Mouse (Mus musculus) cerebellum, adult 2 months (tissue): ENCODE measurements around the gene Zmynd15.

Source experiments
- CTCF ChIP-seq: fragments of 200-500 bp; IDR thresholded peaks from 2 replicates; pipeline ENCODE4 v1.5.1; 2011; ENCODE audit warnings: low read depth, mild to moderate bottlenecking, control low read depth, low read length, moderate library complexity, borderline replicate concordance; ENCODE audit not compliant: insufficient read depth
- POLR2A ChIP-seq: fragments of 200-500 bp; IDR thresholded peaks from 2 replicates; pipeline ENCODE4 v1.6.1; 2011; ENCODE audit warnings: low read length, control low read depth, borderline replicate concordance; ENCODE audit not compliant: insufficient read depth

GRCm38 (mm10) chr11:70419486-70419885 lies 39.7 kb upstream of the Zmynd15 start:
- TF ChIP-seq POLR2A: no peak
- TF ChIP-seq CTCF: no peak
